Mouse (Mus musculus) kidney, embryonic 16.5 days (tissue): ENCODE measurements at regions not wholly inside any gene's neighbourhood (a gene's known extent, or its start where the extent isn't known, plus 50 kb on each side); places are given as distances from the start of the nearest gene placed in this dataset.
"Not testable (repeated sequence)": the region's sequence is repeated elsewhere in the genome, so short reads cannot be mapped to it uniquely, and the experiment has no call there.

Experiments
- ATAC-seq: fragments of 200-750 bp; cut with Nextera tagmentation; 2 replicates; pipeline ENCODE4 v1.8.0; 2017; ENCODE audit warnings: moderate TSS enrichment; ENCODE audit not compliant: low FRiP score, low TSS enrichment
- H3K27ac ChIP-seq: fragments of 300-500 bp; sonication (generic); 2 replicates; pipeline ENCODE4 v1.5.1; 2014; ENCODE audit warnings: low read length
- H3K27me3 ChIP-seq: fragments of 300-500 bp; sonication (generic); 2 replicates; pipeline ENCODE4 v1.6.1; 2014; ENCODE audit warnings: low read length, control low read depth, mixed read lengths; ENCODE audit not compliant: insufficient read depth
- H3K36me3 ChIP-seq: fragments of 300-500 bp; sonication (generic); 2 replicates; pipeline ENCODE4 v1.6.1; 2014; ENCODE audit warnings: low read length, control low read depth, mixed read lengths; ENCODE audit not compliant: insufficient read depth
- H3K4me1 ChIP-seq: fragments of 300-500 bp; sonication (generic); 2 replicates; pipeline ENCODE4 v1.6.1; 2014; ENCODE audit warnings: low read length, control low read depth, mixed read lengths; ENCODE audit not compliant: insufficient read depth
- H3K4me2 ChIP-seq: fragments of 300-500 bp; sonication (generic); replicated peaks from 2 replicates; pipeline ENCODE4 v1.6.1; 2014; ENCODE audit warnings: low read depth, low read length
- H3K4me3 ChIP-seq: fragments of 300-500 bp; sonication (generic); 2 replicates; pipeline ENCODE4 v1.5.1; 2014; ENCODE audit warnings: mild to moderate bottlenecking, low read length
- H3K9ac ChIP-seq: fragments of 300-500 bp; sonication (generic); replicated peaks from 2 replicates; pipeline ENCODE4 v1.6.1; 2014; ENCODE audit warnings: low read length
- H3K9me3 ChIP-seq: fragments of 300-500 bp; sonication (generic); 2 replicates; pipeline ENCODE4 v1.6.1; 2016; ENCODE audit warnings: low read length, control low read depth
- WGBS: fragments of 180-500 bp; shearing (Covaris S2); extraction: QIAGEN DNeasy Blood & Tissue Kit; methylation state at CpG from one replicate; pipeline ENCODE4 v1.1.7; 2014; 5-methylcytosine and 5-hydroxymethylcytosine counted together

DNA sequence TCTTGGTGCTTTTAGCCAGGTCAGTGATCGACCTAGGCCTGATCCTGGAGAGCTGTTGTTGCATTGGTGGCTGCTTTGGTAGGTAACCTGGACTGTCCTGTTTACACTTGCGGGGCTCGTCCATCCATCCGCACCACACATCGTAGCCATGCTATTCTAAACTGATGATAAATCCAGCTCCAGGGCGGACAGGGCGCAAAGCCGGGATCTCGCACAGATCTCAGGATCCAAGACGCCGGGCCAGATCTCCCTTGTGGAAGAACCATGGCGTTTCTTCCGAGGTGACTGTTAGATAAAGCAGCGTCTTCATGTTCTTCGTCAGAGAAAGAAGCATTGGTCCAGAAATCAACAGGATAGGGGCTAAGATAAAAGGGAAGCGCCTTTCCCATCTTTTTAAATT is 115.6 kb downstream of the Sec16b start:
- WGBS: 95% methylated on average over 16 of the region's 16 CpGs
- H3K27ac ChIP-seq, H3K4me3 ChIP-seq, H3K4me2 ChIP-seq, H3K4me1 ChIP-seq, H3K9me3 ChIP-seq, H3K36me3 ChIP-seq, H3K27me3 ChIP-seq, ATAC-seq, H3K9ac ChIP-seq: not testable (repeated sequence)

GRCm38 (mm10) chr1:157632586-157632985 is 126.1 kb downstream of the Sec16b start:
- no peak for ATAC-seq
- Histone ChIP-seq H3K36me3 (no peaks in the 10 kb centered on the region), H3K4me2 (no peak overlapping the region), H3K27ac (no peak overlapping the region), H3K27me3 (no peaks in the 10 kb centered on the region), H3K9ac (no peak overlapping the region), H3K9me3 (no peaks in the 10 kb centered on the region), H3K4me1 (no peaks in the 10 kb centered on the region), H3K4me3 (no peak overlapping the region)
- 72% methylated on average over 3 of the region's 3 CpGs for WGBS

GRCm38 (mm10) chr1:157633470-157633869 is 126.9 kb downstream of the Sec16b start:
- no peak overlapping the region for H3K4me3 ChIP-seq
- no peak overlapping the region for H3K9ac ChIP-seq
- WGBS: 71% methylated on average over 6 of the region's 6 CpGs
- ATAC-seq: no peak
- H3K27ac ChIP-seq: no peak overlapping the region
- no peaks in the 10 kb centered on the region for H3K27me3 ChIP-seq
- H3K4me1 ChIP-seq: no peaks in the 10 kb centered on the region
- no peaks in the 10 kb centered on the region for H3K36me3 ChIP-seq
- no peaks in the 10 kb centered on the region for H3K9me3 ChIP-seq
- no peak overlapping the region for H3K4me2 ChIP-seq

DNA sequence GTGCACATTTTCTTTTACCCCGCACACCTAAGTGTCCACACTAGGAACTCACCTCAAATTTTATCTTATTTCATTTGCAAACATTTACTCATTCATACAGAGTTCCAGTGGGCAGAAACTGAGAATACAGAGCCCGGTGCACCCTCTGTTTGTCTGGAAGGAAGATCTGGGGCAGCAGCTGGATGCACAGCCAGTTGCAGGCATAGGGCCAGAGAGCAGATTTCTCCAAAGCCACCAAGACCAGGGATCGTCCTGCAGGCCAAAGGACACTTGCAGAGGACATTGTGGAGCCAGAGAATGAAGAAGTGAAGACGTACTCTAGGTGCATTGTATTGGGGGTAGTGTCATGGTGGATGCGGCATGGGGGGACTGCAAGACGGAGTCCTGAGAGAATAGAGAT is 129.2 kb downstream of the Sec16b start:
- no peaks in the 10 kb centered on the region for H3K9me3 ChIP-seq

DNA sequence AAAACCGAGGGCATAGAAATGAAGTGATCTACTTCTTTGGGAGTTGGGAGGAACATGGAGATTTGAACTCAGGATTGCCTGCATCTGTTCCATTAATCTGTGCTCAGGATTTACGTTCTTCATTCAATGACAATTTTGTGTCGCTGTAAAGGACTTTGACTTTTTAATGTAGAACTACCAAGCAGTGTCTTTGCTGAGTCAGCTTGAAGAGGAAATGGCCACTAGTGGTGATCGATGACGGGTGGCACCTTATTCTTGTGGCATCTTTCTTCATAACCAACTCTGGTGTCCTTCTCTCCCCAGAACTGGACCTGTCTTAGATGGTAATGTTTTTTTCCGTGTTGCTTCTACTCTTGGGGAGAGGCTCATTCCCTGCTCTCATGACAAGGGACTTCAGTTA is 137.0 kb downstream of the Sec16b start:
- H3K27me3 ChIP-seq: 0 out of 2 replicates have a peak, but pooled peaks cover 2% of the 10 kb centered on the region
- 87% methylated on average over 6 of the region's 6 CpGs for WGBS
- H3K4me2 ChIP-seq: no peak overlapping the region
- ATAC-seq: no peak
- H3K9ac ChIP-seq: no peak overlapping the region
- no peak overlapping the region for H3K27ac ChIP-seq
- H3K4me3 ChIP-seq: no peak overlapping the region
- no peaks in the 10 kb centered on the region for H3K4me1 ChIP-seq
- H3K36me3 ChIP-seq: no peaks in the 10 kb centered on the region
- no peaks in the 10 kb centered on the region for H3K9me3 ChIP-seq

More for the DNA sequence above, 129.2 kb downstream of the Sec16b start:
- H3K36me3 ChIP-seq: no peaks in the 10 kb centered on the region
- H3K4me2 ChIP-seq: no peak overlapping the region
- H3K9ac ChIP-seq: no peak overlapping the region
- H3K27me3 ChIP-seq: no peaks in the 10 kb centered on the region
- WGBS: 88% methylated on average over 6 of the region's 6 CpGs
- no peak for ATAC-seq
- H3K4me3 ChIP-seq: no peak overlapping the region
- H3K4me1 ChIP-seq: no peaks in the 10 kb centered on the region
- H3K27ac ChIP-seq: no peak overlapping the region

GRCm38 (mm10) chr1:157645682-157646421 is 139.3 kb downstream of the Sec16b start:
- no peak for ATAC-seq
- H3K4me1 ChIP-seq: no peaks in the 10 kb centered on the region
- no peaks in the 10 kb centered on the region for H3K9me3 ChIP-seq
- H3K4me2 ChIP-seq: no peak overlapping the region
- 0 out of 2 replicates have a peak, but pooled peaks cover 2% of the 10 kb centered on the region for H3K27me3 ChIP-seq
- no peak overlapping the region for H3K9ac ChIP-seq
- H3K27ac ChIP-seq: no peak overlapping the region
- no peaks in the 10 kb centered on the region for H3K36me3 ChIP-seq
- WGBS: 38% methylated on average over 8 of the region's 8 CpGs
- no peak overlapping the region for H3K4me3 ChIP-seq

GRCm38 (mm10) chr1:157655446-157655845 is 148.9 kb downstream of the Sec16b start:
- no peak for ATAC-seq

GRCm38 (mm10) chr1:157669626-157670025 is 163.1 kb downstream of the Sec16b start:
- Histone ChIP-seq H3K4me2 (no peak overlapping the region), H3K27me3 (no peaks in the 10 kb centered on the region), H3K9ac (no peak overlapping the region), H3K36me3 (no peaks in the 10 kb centered on the region), H3K9me3 (no peaks in the 10 kb centered on the region), H3K4me1 (no peaks in the 10 kb centered on the region), H3K27ac (no peak overlapping the region), H3K4me3 (no peak overlapping the region)
- no peak for ATAC-seq
- 89% methylated on average over 6 of the region's 6 CpGs for WGBS

More at GRCm38 (mm10) chr1:157655446-157655845, 148.9 kb downstream of the Sec16b start:
- 91% methylated on average over 4 of the region's 4 CpGs for WGBS
- Histone ChIP-seq H3K9ac (no peak overlapping the region), H3K4me1 (no peaks in the 10 kb centered on the region), H3K27ac (no peak overlapping the region), H3K27me3 (no peaks in the 10 kb centered on the region), H3K4me2 (no peak overlapping the region), H3K36me3 (no peaks in the 10 kb centered on the region), H3K9me3 (no peaks in the 10 kb centered on the region), H3K4me3 (no peak overlapping the region)

- no peak overlapping the region for H3K9ac ChIP-seq
- no peaks in the 10 kb centered on the region for H3K36me3 ChIP-seq
- H3K27me3 ChIP-seq: no peaks in the 10 kb centered on the region
- no peaks in the 10 kb centered on the region for H3K4me1 ChIP-seq
- no peak overlapping the region for H3K4me2 ChIP-seq
- no peak overlapping the region for H3K27ac ChIP-seq
- 25% methylated on average over 7 of the region's 7 CpGs for WGBS
- no peak overlapping the region for H3K4me3 ChIP-seq
- no peaks in the 10 kb centered on the region for H3K9me3 ChIP-seq
- ATAC-seq: no peak
These were observed 177.8 kb downstream of the Sec16b start for GRCm38 (mm10) chr1:157684356-157684755.

DNA sequence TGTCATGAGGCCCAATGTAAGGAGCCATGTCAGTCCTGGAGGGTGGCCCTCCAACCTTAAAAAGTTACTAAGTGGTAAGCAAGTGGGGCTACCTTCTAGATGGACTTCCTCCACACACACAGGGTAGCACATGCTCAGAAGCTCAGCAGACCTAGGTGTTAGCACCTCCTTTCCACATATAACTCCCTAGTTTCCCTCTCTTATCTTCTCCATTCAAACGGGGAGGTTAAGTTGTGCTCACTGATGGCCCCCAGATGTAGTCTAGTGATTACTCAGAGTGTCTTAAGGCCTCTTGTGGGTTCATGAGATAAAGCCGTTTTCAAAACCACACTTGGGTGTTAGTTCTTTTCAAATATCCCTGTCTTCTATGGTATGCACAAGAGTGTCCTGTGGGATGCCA is 188.7 kb downstream of the Sec16b start:
- no peak overlapping the region for H3K27ac ChIP-seq
- no peak overlapping the region for H3K9ac ChIP-seq
- H3K36me3 ChIP-seq: no peaks in the 10 kb centered on the region
- no peak overlapping the region for H3K4me3 ChIP-seq
- H3K9me3 ChIP-seq: no peaks in the 10 kb centered on the region
- WGBS: 87% methylated on average over 2 of the region's 2 CpGs
- no peak overlapping the region for H3K4me2 ChIP-seq
- H3K4me1 ChIP-seq: no peaks in the 10 kb centered on the region
- ATAC-seq: no peak
- H3K27me3 ChIP-seq: no peaks in the 10 kb centered on the region
